Mouse (Mus musculus): ENCODE data around the gene Mcrip2. TPM values are rescaled to one million over a fixed set of nuclear protein-coding genes. Genes with fewer than 3 reads are reported as not detected.

Mcrip2 gene
- polyA plus RNA-seq, 1 experiment from 2014 or later, result 70.3 TPM

GRCm38 (mm10) chr17:25837533-25837932 lies 31.0 kb downstream of the Mcrip2 start:
- H3K9ac ChIP-seq, result no peak overlapping the region
- no peaks in the 10 kb centered on the region for H3K9me3 ChIP-seq (replicated peaks)
- WGBS (ENCODE audit: insufficient replicate concordance), result 49% methylated on average over 3 of the region's 3 CpGs
- no peak overlapping the region for H3K4me3 ChIP-seq
- ATAC-seq, result no peak
- peak overlapping the region; percentile 71 for H3K4me2 ChIP-seq
- H3K36me3 ChIP-seq, result peaks cover 71% of the 10 kb centered on the region
- H3K4me1 ChIP-seq, result peaks cover 71% of the 10 kb centered on the region
- H3K27me3 ChIP-seq (replicated peaks), result no peaks in the 10 kb centered on the region
- peak overlapping the region; percentile 12; the same call in 1 of the 2 replicates for H3K27ac ChIP-seq

DNA sequence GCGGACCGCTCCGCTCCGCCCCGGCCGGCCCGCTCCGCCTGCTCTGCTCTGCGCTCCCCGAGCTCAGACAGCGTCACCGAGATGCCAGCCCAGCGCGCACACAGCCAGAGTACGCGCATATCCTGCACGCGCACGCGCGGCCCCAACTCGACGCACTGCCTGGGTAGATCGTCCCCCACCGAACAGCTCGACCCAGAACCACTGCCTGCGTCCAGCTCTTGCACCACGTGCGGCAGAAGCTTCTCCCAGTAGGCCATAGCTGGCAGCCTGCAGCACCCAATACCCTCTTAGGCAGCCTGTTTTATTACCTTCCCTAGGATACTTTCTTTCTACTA lies 31.5 kb downstream of the Mcrip2 start, which contains the start of gene Rhbdl1:
Rhbdl1 (minus strand) TSS at position 220 of the 335 bp plus-strand sequence.
- peak within 1 kb of the TSS; percentile 38 for H3K4me3 ChIP-seq
- no peak for ATAC-seq
- peak within 1 kb of the TSS; percentile 12 for H3K27ac ChIP-seq
- H3K4me1 ChIP-seq, result peaks cover 69% of the 10 kb centered on the region
- no peaks in the 10 kb centered on the region for H3K9me3 ChIP-seq (replicated peaks)
- peak within 1 kb of the TSS; percentile 71 for H3K4me2 ChIP-seq
- peak within 1 kb of the TSS; percentile 56 for H3K9ac ChIP-seq
- WGBS (ENCODE audit: insufficient replicate concordance), result 1% methylated on average over 28 of the region's 29 CpGs
- peaks cover 66% of the 10 kb centered on the region for H3K36me3 ChIP-seq
- H3K27me3 ChIP-seq (replicated peaks), result no peaks in the 10 kb centered on the region

DNA sequence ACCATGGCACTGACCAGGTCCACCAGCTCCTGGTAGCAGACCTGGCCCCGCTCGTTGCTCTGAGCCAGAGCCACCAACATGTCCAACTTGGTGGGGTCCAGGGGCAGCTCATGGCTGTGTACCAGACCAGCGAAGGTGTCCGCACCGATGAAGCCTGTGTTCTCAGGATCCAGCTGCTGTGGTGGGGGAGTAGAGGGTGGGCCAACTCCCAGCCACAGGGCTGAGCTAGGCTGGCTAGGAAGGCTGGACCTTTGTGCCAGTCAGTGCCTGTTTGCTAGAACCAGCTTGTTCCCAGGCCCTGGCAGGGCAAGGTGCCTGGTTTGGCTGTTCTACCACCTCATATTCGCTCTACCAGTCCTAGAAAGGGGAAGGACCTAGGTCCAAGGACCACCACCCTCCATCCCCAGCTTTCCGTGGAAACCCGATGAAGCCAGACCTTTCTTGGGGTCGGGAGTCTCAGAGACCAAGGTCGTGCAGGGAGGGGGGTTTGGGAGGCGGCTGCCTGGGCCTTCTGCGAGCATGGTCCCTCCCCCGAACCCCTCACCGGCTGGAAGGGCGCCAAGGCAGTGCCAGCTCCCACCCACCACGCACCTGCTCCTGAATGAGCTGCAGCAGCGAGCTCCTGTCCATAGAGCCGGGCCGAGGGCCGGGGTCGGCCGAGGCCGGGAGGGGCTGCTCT lies 32.0 kb downstream of the Mcrip2 start:
- H3K4me3 ChIP-seq, result peak overlapping the region; percentile 38
- peak overlapping the region; percentile 12 for H3K27ac ChIP-seq
- H3K4me1 ChIP-seq, result peaks cover 74% of the 10 kb centered on the region
- peaks cover 65% of the 10 kb centered on the region for H3K36me3 ChIP-seq
- ATAC-seq, result no peak
- H3K9ac ChIP-seq, result peak overlapping the region; percentile 56
- H3K4me2 ChIP-seq, result peak overlapping the region; percentile 71
- no peaks in the 10 kb centered on the region for H3K27me3 ChIP-seq (replicated peaks)
- no peaks in the 10 kb centered on the region for H3K9me3 ChIP-seq (replicated peaks)
- WGBS (ENCODE audit: insufficient replicate concordance), result 25% methylated on average over 22 of the region's 23 CpGs

DNA sequence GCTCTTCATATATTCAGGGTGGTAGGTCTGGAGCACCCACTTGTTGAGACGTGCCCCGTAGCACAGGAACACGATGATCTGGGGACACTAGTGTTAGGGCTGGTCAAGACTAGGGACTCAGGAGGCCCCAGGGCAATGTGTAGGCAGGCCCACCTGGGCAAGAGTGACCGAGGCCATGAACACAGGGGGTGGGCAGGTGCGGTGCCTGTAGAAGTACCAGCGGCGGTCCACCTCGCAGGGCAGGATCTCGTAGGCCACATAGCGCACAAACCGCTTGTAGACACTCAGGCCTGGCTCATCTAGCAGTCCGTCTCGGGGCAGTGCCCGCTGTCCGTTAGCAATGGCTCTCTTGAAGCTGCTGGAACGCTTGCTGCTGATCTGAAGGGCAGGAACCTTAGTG lies 32.7 kb downstream of the Mcrip2 start:
- Histone ChIP-seq H3K9ac (0 out of 2 replicates have a peak overlapping the region, but pooled peaks have one; percentile 56), H3K9me3 (replicated peaks) (no peaks in the 10 kb centered on the region), H3K4me1 (peaks cover 81% of the 10 kb centered on the region), H3K27ac (no peak overlapping the region), H3K4me2 (peak overlapping the region; percentile 71; the same call in 1 of the 2 replicates), H3K27me3 (replicated peaks) (no peaks in the 10 kb centered on the region), H3K4me3 (no peak overlapping the region), H3K36me3 (peaks cover 65% of the 10 kb centered on the region)
- WGBS (ENCODE audit: insufficient replicate concordance), result 89% methylated on average over 16 of the region's 16 CpGs
- ATAC-seq, result no peak

DNA sequence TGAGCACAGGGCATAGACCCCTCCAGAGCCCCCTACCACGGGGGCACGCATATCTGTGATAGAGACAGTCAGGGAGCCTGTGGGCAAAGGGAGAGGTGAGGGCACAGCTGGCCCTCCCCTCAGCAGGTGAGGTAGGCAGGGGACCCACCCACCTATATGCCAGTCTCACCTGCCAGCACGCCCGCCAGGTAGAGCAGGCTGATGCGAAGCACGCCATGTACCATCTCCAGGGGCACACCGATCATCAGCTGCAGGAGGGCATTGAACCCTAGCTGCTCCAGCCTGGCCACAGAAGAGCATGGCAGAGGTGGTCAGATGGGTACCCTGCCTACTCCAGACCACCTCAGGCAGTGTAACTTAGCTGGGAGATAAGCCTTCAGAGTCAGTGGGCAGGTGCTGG lies 33.3 kb downstream of the Mcrip2 start:
- no peak for ATAC-seq
- H3K9ac ChIP-seq, result peak overlapping the region; percentile 92; the same call in 1 of the 2 replicates

DNA sequence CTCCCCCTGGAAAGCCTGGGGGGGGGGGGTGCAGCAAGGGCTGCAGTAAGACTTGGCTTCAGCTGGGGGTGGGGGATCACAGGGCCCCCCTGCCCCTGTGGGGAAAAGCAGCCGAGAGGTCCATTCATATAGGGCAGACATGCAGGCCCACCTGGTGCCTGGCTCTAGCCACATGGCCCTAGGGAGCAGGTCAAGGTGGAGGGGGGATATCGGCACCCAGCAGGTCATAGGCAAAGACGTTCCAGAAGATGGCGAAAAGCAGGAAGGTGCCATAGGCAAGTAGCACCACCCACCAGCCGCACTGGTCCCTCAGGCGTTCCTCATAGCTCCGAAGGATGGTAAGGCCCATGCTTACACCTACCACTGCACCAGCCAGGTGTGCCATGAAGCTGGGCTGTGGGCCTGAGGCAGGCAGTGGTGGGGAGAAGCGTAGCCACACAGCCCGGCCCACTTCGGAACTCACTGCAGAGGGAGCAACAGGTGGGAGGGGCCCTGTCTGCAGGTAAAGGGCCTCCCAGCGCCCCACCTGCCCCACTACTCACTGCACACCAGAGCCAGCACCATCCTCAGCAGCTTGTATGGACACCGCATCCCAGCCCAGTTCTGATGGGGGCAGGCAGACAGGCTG lies 33.9 kb downstream of the Mcrip2 start:
- WGBS (ENCODE audit: insufficient replicate concordance), result 89% methylated on average over 12 of the region's 12 CpGs
- Histone ChIP-seq H3K27me3 (replicated peaks) (no peaks in the 10 kb centered on the region), H3K4me3 (peak overlapping the region; percentile 84), H3K9ac (peak overlapping the region; percentile 92), H3K27ac (peak overlapping the region; percentile 93), H3K4me2 (peak overlapping the region; percentile 84), H3K36me3 (peaks cover 65% of the 10 kb centered on the region), H3K4me1 (peaks cover 84% of the 10 kb centered on the region), H3K9me3 (replicated peaks) (no peaks in the 10 kb centered on the region)
- ATAC-seq, result no peak

More for the DNA sequence above, 33.3 kb downstream of the Mcrip2 start:
- Histone ChIP-seq H3K27ac (no peak overlapping the region), H3K4me1 (peaks cover 84% of the 10 kb centered on the region), H3K36me3 (peaks cover 65% of the 10 kb centered on the region), H3K27me3 (replicated peaks) (no peaks in the 10 kb centered on the region), H3K9me3 (replicated peaks) (no peaks in the 10 kb centered on the region), H3K4me3 (peak overlapping the region; percentile 84; the same call in 1 of the 2 replicates), H3K4me2 (peak overlapping the region; percentile 84)
- WGBS (ENCODE audit: insufficient replicate concordance), result 88% methylated on average over 7 of the region's 7 CpGs

- no peak for ATAC-seq
- Histone ChIP-seq H3K4me1 (peaks cover 84% of the 10 kb centered on the region), H3K9me3 (replicated peaks) (no peaks in the 10 kb centered on the region), H3K36me3 (peaks cover 60% of the 10 kb centered on the region), H3K4me2 (peak overlapping the region; percentile 84), H3K27ac (peak overlapping the region; percentile 93), H3K9ac (peak overlapping the region; percentile 92), H3K4me3 (peak overlapping the region; percentile 84), H3K27me3 (replicated peaks) (no peaks in the 10 kb centered on the region)
- 43% methylated on average over 6 of the region's 6 CpGs for WGBS (ENCODE audit: insufficient replicate concordance)
Measured at GRCm38 (mm10) chr17:25833961-25834594, 34.5 kb downstream of the Mcrip2 start.

DNA sequence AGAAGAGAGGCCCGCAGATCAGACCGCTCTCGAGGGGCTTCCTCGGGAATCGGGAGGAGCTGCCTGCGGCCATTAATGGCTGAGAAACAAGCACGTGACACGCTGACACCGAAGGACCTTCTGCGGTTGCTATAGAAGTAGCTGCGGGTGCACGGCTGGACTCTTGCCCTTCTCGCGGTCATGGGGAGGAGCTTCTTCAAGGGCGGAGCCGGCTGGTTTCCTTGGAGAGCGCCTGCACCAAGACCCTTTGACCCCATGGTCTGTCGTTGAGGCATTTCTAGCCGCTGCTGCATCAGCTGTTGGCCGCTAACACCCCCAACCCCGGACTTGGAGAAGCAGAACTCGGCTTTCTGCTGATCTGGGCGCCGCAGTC lies 35.3 kb downstream of the Mcrip2 start, which contains the start of gene Stub1:
Stub1 (minus strand) TSS at position 114 of the 373 bp plus-strand sequence.
- H3K4me1 ChIP-seq, result peaks cover 88% of the 10 kb centered on the region
- ATAC-seq, result peak; percentile 53
- peak within 1 kb of the TSS; percentile 84 for H3K4me2 ChIP-seq
- WGBS (ENCODE audit: insufficient replicate concordance), result 0% methylated on average over 24 of the region's 24 CpGs
- peak within 1 kb of the TSS; percentile 93 for H3K27ac ChIP-seq
- H3K4me3 ChIP-seq, result peak within 1 kb of the TSS; percentile 84
- no peaks in the 10 kb centered on the region for H3K27me3 ChIP-seq (replicated peaks)
- peaks cover 55% of the 10 kb centered on the region for H3K36me3 ChIP-seq
- H3K9me3 ChIP-seq (replicated peaks), result no peaks in the 10 kb centered on the region
- H3K9ac ChIP-seq, result peak within 1 kb of the TSS; percentile 92

DNA sequence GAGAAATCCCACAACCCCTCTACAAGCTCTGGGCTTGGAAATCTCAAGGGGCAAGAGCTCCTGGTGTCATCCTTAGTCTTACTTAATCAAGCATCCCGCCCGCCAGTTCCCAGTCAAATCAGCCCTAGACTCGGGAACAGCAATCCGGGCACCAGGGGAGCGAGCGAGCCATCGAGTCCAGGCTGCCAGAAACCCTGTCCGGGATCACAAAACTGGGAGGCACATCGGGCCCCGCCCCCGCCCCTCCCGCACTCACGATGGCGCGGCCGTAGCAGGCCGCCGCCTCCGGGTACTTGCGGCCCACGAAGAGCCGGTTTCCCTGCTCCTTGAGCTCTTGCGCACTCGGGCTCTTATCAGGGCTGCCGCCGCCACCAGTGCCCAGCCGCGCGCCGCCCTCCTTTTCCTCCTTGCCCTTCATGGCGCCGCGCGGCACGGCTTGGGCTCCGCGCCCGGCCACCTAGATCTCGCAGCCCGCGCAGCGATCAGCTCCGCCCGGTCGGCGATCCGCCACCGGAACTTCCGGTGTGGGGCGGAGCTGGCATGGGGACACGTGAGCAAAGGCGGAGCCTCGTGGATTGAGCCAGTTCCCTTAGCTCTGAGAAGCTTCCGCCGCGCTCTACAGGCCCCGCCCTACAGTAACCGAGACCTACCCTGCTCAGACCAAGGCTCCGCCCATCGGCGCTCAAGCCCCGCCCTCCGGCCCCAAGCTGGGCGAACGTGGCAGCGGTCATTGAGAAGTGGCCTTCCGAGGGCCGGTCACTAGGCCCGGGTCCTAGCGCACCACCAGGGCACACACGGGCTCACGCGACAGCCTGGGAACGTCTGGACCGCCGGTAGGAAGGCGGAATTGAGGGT lies 35.9 kb downstream of the Mcrip2 start:
- WGBS (ENCODE audit: insufficient replicate concordance), result under 1% methylated on average over 75 of the region's 77 CpGs
- H3K4me1 ChIP-seq, result peaks cover 87% of the 10 kb centered on the region

DNA sequence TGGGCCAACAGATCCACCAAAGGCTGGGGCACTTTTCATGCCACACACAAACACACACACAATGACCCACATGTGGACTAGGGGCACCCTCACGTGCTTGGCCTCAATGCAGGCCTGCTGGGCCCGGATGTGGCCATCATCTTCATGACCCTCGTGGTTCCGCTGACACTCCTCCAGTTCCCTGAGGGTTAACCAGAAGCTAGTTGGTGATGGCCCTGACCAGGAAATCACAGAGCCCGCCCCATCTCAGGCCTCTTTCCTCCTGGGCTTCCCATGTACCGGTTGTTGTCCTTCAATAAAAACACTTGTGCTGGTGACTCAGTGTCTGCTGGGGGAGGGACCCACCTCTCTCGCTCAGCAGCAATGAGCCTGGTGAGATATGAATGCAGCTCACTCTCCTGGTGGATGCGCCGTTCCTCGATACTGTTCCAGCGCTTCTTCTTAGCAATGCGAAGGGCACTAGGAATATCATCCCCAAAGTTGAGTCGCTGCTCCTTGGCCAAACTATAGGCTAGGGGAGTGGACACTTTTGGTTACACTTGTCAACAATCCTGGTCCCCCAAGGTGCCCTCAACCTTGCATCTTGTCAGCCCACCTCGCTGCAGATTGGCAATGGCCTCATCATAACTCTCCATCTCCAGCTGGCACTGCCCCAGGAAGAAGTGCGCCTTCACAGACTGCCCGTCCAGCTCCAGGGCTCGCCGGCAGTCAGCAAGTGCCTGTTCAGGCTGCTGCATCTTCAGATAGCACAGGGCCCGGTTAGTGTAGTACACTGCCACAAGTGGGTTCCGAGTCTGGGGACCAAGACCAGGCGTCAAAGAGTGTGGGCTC lies 36.9 kb downstream of the Mcrip2 start:
- Histone ChIP-seq H3K9ac (peak overlapping the region; percentile 92), H3K27ac (peak overlapping the region; percentile 91), H3K4me2 (peak overlapping the region; percentile 84), H3K9me3 (replicated peaks) (no peaks in the 10 kb centered on the region), H3K36me3 (peaks cover 61% of the 10 kb centered on the region), H3K4me3 (peak overlapping the region; percentile 84), H3K4me1 (peaks cover 81% of the 10 kb centered on the region), H3K27me3 (replicated peaks) (no peaks in the 10 kb centered on the region)
- no peak for ATAC-seq
- WGBS (ENCODE audit: insufficient replicate concordance), result 44% methylated on average over 21 of the region's 21 CpGs

More for the DNA sequence above, 35.9 kb downstream of the Mcrip2 start:
- no peaks in the 10 kb centered on the region for H3K9me3 ChIP-seq (replicated peaks)
- H3K27ac ChIP-seq, result peak overlapping the region; percentile 93
- ATAC-seq, result peak; percentile 89
- peak overlapping the region; percentile 92 for H3K9ac ChIP-seq
- H3K27me3 ChIP-seq (replicated peaks), result no peaks in the 10 kb centered on the region
- peak overlapping the region; percentile 84 for H3K4me2 ChIP-seq
- peaks cover 55% of the 10 kb centered on the region for H3K36me3 ChIP-seq
- peak overlapping the region; percentile 84 for H3K4me3 ChIP-seq
